Mouse (Mus musculus): ENCODE measurements around the gene Ercc6l2.

DNA sequence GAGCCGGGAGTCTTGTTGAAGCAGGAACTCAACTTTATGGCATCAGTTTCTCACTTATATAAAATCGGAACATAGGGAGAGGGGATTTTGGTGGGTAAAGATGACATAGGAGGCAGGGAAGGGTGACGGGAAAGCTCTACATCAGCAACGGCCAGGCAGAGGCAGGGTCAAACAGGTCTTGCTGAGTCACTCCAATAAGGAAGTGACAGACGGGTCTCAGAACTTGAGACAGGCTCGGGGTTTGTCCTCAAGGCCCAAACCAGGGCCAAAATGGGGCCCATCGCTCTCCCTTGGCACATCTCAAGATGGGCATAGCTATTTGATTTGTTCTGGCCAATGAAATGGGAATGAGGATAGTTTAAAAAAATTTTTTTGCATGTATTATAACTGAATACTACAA lies 128.6 kb downstream of the Ercc6l2 start:
- TF ChIP-seq CTCF (IDR thresholded peaks at IDR 0.05; ENCODE audit: borderline replicate concordance, control insufficient read depth, extremely low read depth, insufficient read depth, low read length, poor library complexity) (no peak), POLR2A (IDR thresholded peaks at IDR 0.05; ENCODE audit: control insufficient read depth, extremely low read depth, insufficient read depth, low read length, poor library complexity) (no peak)
